Mouse (Mus musculus) lung, embryonic 16.5 days (tissue): ENCODE data around the gene Atpaf2. TPM values are rescaled to one million over a fixed set of nuclear protein-coding genes. Genes with fewer than 3 reads are reported as not detected.

Experiments used
- ATAC-seq: fragments of 200-750 bp; cut with Nextera tagmentation; 2 replicates; pipeline ENCODE4 v1.8.0; 2017; ENCODE audit warnings: low read depth, mild to moderate bottlenecking, moderate library complexity
- H3K27ac ChIP-seq: fragments of 300-500 bp; sonication (generic); 2 replicates; pipeline ENCODE4 v1.5.1; 2014; ENCODE audit warnings: mild to moderate bottlenecking, control low read depth, low read length
- H3K27me3 ChIP-seq: fragments of 300-500 bp; sonication (generic); 2 replicates; pipeline ENCODE4 v1.6.1; 2014; ENCODE audit warnings: low read depth, low read length, mixed read lengths; ENCODE audit not compliant: control insufficient read depth, insufficient read depth
- H3K36me3 ChIP-seq: fragments of 300-500 bp; sonication (generic); 2 replicates; pipeline ENCODE4 v1.6.1; 2014; ENCODE audit warnings: low read length; ENCODE audit not compliant: control insufficient read depth, insufficient read depth
- H3K4me1 ChIP-seq: fragments of 300-500 bp; sonication (generic); replicated peaks from 2 replicates; pipeline ENCODE4 v1.6.1; 2014; ENCODE audit warnings: low read length, mixed read lengths; ENCODE audit not compliant: control insufficient read depth, insufficient read depth
- H3K4me2 ChIP-seq: fragments of 300-500 bp; sonication (generic); 2 replicates; pipeline ENCODE4 v1.6.1; 2014; ENCODE audit warnings: low read depth, low read length, control low read depth
- H3K4me3 ChIP-seq: fragments of 300-500 bp; sonication (generic); 2 replicates; pipeline ENCODE4 v1.5.1; 2014; ENCODE audit warnings: mild to moderate bottlenecking, low read length, control low read depth
- H3K9ac ChIP-seq: fragments of 300-500 bp; sonication (generic); 2 replicates; pipeline ENCODE4 v1.6.1; 2014; ENCODE audit warnings: low read length, control low read depth
- H3K9me3 ChIP-seq: fragments of 300-500 bp; sonication (generic); 2 replicates; pipeline ENCODE4 v1.6.1; 2016; ENCODE audit warnings: low read length; ENCODE audit not compliant: control insufficient read depth
- WGBS: fragments of 180-500 bp; shearing (Covaris S2); extraction: QIAGEN DNeasy Blood & Tissue Kit; methylation state at CpG from one replicate; pipeline ENCODE4 v1.1.7; 2014; 5-methylcytosine and 5-hydroxymethylcytosine counted together
- polyA plus RNA-seq: library from polyadenylated mRNA; unstranded; fragments of >200 nt; fragmentation: Nextera tagmentation; extraction: Ambion mirVana; gene quantifications from 2 replicates; pipeline ENCODE4 v1.2.1, GENCODE M21; 2015

The Atpaf2 gene
- polyA plus RNA-seq, 1 experiment from 2014 or later: 45.9 TPM

DNA sequence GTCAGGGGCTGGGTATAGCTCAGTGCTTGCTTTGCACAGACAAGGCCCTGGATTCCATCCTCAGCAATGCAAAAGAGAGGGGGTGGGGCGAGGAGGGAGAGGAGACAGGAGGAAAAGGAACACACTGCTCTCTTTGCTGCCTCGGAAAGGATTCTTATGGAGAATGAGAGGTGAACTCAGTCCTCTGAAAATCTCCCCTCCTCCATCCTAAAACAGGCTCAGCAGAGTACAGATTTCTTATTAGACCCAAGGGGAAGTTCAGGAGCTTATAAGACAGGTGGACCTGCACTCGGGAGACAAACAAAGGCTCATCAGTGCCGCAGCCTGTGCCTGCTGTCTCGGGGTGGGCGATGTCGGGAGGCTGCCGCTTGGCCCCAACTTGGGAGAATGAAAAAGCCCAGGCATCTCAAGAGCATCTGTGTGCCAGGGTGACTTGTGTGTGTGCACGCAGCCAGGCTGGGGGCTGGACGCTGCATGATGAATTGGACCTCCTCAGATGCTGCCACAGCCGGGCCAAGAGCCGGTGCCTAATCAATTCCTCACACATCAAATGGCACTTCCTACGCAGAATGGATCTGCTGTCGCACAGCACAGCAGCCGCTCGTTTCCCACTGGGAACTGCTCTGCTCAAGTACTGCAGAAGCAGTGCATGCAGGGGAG lies 33.4 kb downstream of the Atpaf2 start:
- Histone ChIP-seq H3K36me3 (no peaks in the 10 kb centered on the region), H3K4me1 (no peaks in the 10 kb centered on the region), H3K4me3 (no peak overlapping the region), H3K9ac (no peak overlapping the region), H3K9me3 (no peaks in the 10 kb centered on the region), H3K4me2 (0 out of 2 replicates have a peak overlapping the region, but pooled peaks have one; percentile 8), H3K27me3 (no peaks in the 10 kb centered on the region), H3K27ac (no peak overlapping the region)
- 4% methylated on average over 16 of the region's 16 CpGs for WGBS
- ATAC-seq: no peak

DNA sequence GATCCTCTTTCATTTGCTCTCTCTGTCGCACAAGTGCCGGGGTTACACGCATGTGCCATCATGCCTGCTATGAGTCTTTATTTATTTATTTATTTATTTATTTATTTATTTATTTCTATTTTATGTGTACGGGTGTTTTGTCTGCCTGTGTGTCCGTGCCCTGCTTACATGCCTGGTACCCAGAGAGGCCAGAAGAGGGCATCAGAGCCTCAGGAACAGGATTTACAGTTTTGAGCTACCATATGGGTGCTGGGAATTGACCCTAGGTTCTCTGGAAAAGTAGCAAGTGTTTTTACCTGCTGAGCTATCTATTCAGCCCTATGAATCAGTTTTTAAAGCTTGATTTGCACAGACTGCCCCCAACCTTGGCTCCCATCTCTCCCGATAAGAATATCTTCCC lies 34.7 kb downstream of the Atpaf2 start:
- 79% methylated on average over 6 of the region's 6 CpGs for WGBS
- no peak overlapping the region for H3K4me2 ChIP-seq

DNA sequence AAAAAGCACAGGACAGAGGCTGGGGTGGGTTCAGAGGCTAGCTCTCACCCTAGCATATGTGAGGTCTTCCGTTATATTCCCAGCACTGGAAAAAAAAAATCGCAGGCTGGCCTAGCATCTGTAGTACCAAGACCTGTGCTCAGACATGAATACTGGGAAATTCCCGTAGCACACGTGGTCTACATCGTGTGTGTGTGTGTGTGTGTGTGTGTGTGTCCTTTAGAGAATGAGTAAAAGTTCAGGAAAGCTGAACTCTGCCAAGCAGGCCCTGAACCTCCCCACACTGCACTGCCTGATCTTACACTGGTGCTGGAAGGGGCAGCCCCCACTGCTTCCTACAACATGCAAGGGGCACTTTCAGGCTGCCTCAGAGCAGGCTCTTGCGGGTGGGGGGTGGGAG lies 43.8 kb downstream of the Atpaf2 start:
- 72% methylated on average over 6 of the region's 6 CpGs for WGBS
- no peaks in the 10 kb centered on the region for H3K9me3 ChIP-seq
- H3K4me2 ChIP-seq: no peak overlapping the region
- no peak overlapping the region for H3K27ac ChIP-seq
- no peak for ATAC-seq
- no peaks in the 10 kb centered on the region for H3K27me3 ChIP-seq
- no peak overlapping the region for H3K9ac ChIP-seq
- no peak overlapping the region for H3K4me3 ChIP-seq
- no peaks in the 10 kb centered on the region for H3K4me1 ChIP-seq
- no peaks in the 10 kb centered on the region for H3K36me3 ChIP-seq

More for the DNA sequence above, 34.7 kb downstream of the Atpaf2 start:
- H3K27ac ChIP-seq: no peak overlapping the region
- no peak for ATAC-seq
- no peak overlapping the region for H3K9ac ChIP-seq
- H3K27me3 ChIP-seq: no peaks in the 10 kb centered on the region
- H3K4me3 ChIP-seq: no peak overlapping the region
- H3K4me1 ChIP-seq: no peaks in the 10 kb centered on the region
- H3K9me3 ChIP-seq: no peaks in the 10 kb centered on the region
- no peaks in the 10 kb centered on the region for H3K36me3 ChIP-seq

DNA sequence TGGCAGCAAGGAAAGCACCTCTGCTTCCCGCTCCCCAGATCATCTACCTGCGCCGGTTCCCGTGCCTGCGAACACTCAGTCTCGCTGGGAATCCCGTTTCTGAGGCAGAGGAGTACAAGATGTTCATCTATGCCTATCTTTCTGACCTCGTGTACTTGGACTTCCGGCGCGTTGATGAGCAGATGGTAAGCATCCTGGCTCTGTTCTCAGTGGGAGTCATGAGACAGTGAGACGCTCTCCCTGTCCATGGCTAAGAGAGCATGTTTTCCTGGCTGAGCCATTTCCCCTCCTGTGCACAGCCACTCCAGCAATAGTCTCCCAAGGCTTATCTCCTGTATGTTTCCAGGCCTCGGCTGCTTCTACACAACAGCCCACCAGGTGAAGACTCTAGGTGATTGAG lies 47.8 kb downstream of the Atpaf2 start:
- Histone ChIP-seq H3K27me3 (no peaks in the 10 kb centered on the region), H3K4me2 (no peak overlapping the region), H3K4me1 (peaks cover 4% of the 10 kb centered on the region; the same call in 1 of the 2 replicates), H3K9me3 (no peaks in the 10 kb centered on the region), H3K36me3 (no peaks in the 10 kb centered on the region), H3K4me3 (no peak overlapping the region), H3K9ac (no peak overlapping the region), H3K27ac (no peak overlapping the region)
- no peak for ATAC-seq
- WGBS: 83% methylated on average over 13 of the region's 13 CpGs

DNA sequence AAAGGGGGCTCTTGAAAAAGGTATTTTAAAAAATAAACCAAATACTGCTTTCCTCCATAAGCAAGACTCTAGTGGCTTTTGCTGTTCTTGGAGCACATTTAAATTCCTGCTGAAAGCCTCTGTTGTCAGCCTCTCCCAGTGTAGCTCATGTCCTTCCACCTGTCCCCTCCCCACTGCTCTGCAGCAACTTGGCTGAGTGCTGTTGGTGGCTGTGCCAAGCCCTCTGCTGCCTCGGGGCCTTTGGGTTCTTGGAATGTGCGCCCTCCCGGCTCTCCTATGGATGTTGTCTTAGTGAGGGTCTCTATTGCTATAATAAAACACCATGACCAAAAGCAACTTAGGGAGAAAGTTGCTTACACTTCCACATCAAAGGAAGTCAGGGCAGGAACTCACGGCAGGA lies 48.8 kb downstream of the Atpaf2 start:
- Histone ChIP-seq H3K9ac (no peak overlapping the region), H3K9me3 (no peaks in the 10 kb centered on the region), H3K4me2 (no peak overlapping the region), H3K36me3 (no peaks in the 10 kb centered on the region), H3K27me3 (no peaks in the 10 kb centered on the region), H3K27ac (no peak overlapping the region), H3K4me3 (no peak overlapping the region), H3K4me1 (peaks cover 4% of the 10 kb centered on the region; the same call in 1 of the 2 replicates)
- 58% methylated on average over 4 of the region's 4 CpGs for whole genome bisulfite sequencing
- no peak for ATAC-seq

DNA sequence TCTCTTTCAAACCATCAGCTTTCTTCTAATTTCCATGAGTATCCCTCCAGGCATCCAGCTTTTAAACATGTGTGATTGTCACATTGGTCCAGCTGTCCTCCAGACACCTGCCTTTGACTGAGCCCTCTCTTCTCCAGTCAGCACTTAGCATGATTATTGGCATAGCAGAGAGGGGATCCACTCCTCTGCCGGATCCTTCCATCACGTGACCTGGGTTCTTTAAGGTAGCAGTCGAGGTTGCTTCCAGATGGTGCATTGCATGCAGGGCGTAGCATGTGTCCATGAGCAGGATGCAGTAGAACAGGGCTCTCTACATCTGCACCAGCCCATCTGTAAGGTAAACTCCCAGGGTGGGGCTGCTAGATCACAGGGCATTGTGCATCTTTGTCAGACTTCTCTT lies 49.3 kb downstream of the Atpaf2 start:
- Histone ChIP-seq H3K9me3 (no peaks in the 10 kb centered on the region), H3K9ac (no peak overlapping the region), H3K4me3 (no peak overlapping the region), H3K4me2 (no peak overlapping the region), H3K36me3 (no peaks in the 10 kb centered on the region), H3K4me1 (peaks cover 4% of the 10 kb centered on the region; the same call in 1 of the 2 replicates), H3K27me3 (no peaks in the 10 kb centered on the region), H3K27ac (no peak overlapping the region)
- 66% methylated on average over 4 of the region's 4 CpGs for WGBS
- no peak for ATAC-seq

DNA sequence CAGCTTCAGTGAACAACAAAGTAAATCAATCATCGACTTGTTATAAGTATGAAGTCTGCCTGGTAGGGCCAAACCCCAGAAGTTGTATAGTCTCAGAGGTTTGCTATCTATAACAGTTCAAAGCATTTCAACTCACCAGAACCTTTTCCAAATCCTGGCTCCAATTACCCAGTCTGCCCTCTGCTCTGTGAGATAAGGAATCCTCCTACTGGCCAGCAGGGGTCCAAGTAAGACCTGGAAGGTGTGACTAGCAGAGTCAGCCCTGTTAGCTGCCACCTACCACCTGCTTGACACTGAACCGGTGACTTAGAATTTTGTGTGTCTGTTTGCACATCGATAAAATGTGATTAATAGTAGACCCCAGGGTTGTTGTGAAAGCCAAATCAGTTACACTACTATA lies 51.0 kb downstream of the Atpaf2 start:
- no peaks in the 10 kb centered on the region for H3K9me3 ChIP-seq
- H3K27ac ChIP-seq: no peak overlapping the region
- WGBS: 46% methylated on average over 3 of the region's 3 CpGs
- no peaks in the 10 kb centered on the region for H3K27me3 ChIP-seq
- no peak for ATAC-seq
- H3K9ac ChIP-seq: no peak overlapping the region
- H3K4me3 ChIP-seq: no peak overlapping the region
- no peak overlapping the region for H3K4me2 ChIP-seq
- H3K36me3 ChIP-seq: no peaks in the 10 kb centered on the region
- peaks cover 4% of the 10 kb centered on the region; the same call in 1 of the 2 replicates for H3K4me1 ChIP-seq

DNA sequence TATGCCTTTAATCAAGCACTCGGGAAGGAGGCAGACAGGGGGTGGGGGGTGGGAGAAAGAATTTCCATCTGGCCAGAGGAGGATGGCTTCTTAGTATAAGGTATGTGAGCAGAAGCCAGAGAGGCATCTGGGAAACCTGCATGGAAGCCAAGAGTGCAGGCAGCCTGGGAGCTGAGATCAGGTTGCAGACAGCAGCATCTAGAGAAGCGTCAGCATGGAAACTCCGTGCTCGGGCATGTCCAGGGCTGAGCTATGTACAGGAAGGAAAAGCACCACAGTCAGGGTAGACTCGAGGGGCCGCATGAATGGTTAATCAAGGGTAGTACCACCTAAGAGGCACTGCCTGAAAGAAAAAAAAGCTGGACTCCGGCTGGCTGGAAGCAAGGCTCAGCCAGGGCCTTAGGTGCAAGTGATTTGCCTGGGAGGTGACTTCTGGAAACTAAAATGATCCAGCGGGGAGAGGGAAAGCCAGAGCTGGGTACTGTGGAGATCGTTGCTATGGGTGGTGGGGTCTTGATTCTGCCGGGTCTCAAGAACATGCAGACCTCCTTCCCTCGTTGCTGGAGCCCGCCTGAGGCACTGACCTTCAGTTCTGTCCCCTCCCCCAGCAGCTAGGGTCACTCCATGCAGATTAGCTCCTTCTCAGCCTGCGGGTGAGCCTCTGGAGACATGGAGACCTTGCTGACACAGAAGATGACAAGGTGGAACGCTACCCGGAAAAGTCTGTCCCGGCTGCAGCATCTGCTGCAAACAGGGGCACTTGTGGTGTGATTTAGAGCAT lies 51.8 kb downstream of the Atpaf2 start:
- H3K4me3 ChIP-seq: no peak overlapping the region
- H3K9ac ChIP-seq: no peak overlapping the region
- H3K4me1 ChIP-seq: peaks cover 4% of the 10 kb centered on the region; the same call in 1 of the 2 replicates
- no peak for ATAC-seq
- 21% methylated on average over 16 of the region's 16 CpGs for WGBS
- no peaks in the 10 kb centered on the region for H3K27me3 ChIP-seq
- no peaks in the 10 kb centered on the region for H3K9me3 ChIP-seq
- no peak overlapping the region for H3K4me2 ChIP-seq
- H3K27ac ChIP-seq: no peak overlapping the region
- H3K36me3 ChIP-seq: no peaks in the 10 kb centered on the region

DNA sequence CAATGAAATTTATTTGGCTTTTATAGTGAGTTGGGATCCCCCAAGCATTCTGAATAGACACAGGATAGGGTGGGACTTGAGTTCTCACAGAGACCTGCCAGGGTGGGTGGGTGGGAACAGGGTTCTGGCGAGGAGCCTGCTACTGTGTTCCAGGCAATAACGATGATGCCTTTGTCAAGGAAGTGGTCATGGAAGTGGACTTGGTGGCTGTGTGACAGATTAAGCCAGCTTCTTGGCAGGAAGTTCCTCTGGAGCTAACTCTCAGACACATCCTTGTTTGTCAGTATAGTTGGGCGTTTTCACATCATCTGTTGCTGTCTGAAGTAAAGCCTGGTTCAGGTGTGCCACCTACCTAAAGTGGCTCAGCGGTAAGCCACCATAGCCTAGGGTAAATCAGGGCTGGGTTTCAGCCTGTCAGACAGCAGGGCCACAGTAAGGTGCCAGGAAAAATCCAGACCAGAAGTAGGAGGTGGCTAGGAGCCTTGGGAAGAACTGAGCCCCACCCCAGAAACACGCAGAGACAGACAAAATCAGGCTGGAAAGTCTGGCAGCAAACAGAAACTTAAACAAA lies 57.5 kb downstream of the Atpaf2 start:
- Histone ChIP-seq H3K4me3 (no peak overlapping the region), H3K9ac (no peak overlapping the region), H3K36me3 (no peaks in the 10 kb centered on the region)

More for the DNA sequence above, 57.5 kb downstream of the Atpaf2 start:
- Histone ChIP-seq H3K27ac (no peak overlapping the region), H3K9me3 (no peaks in the 10 kb centered on the region), H3K4me2 (no peak overlapping the region), H3K4me1 (no peaks in the 10 kb centered on the region), H3K27me3 (no peaks in the 10 kb centered on the region)
- peak; percentile 51; the same call in 1 of the 2 replicates for ATAC-seq
- 61% methylated on average over 5 of the region's 5 CpGs for WGBS
